Mouse (Mus musculus): Measurements from ENCODE around the gene Slc7a8.
"Not testable (repeated sequence)": the region's sequence is repeated elsewhere in the genome, so short reads cannot be mapped to it uniquely, and the experiment has no call there.

The Slc7a8 gene

GRCm38 (mm10) chr14:54780836-54781609 lies 723 bp downstream of the Slc7a8 start:
- peak; percentile 55 for DNase-seq (ENCODE audit: low read depth, low spot score)

GRCm38 (mm10) chr14:54780084-54780483 lies 1.7 kb downstream of the Slc7a8 start:
- DNase-seq (ENCODE audit: low read depth, low spot score), result no peak

- no peak for DNase-seq (ENCODE audit: low read depth, low spot score)
Observed at GRCm38 (mm10) chr14:54777893-54778292, 3.9 kb downstream of the Slc7a8 start.

- DNase-seq (ENCODE audit: low read depth, low spot score), result no peak
Observed at GRCm38 (mm10) chr14:54776768-54777167, 5.0 kb downstream of the Slc7a8 start.

- DNase-seq (ENCODE audit: low read depth, low spot score), result no peak
Observed at GRCm38 (mm10) chr14:54775534-54776041, 6.2 kb downstream of the Slc7a8 start.

- DNase-seq (ENCODE audit: low read depth, low spot score), result no peak
Observed at GRCm38 (mm10) chr14:54772333-54772856, 9.4 kb downstream of the Slc7a8 start.

- DNase-seq (ENCODE audit: low read depth, low spot score), result no peak
Observed at GRCm38 (mm10) chr14:54770373-54770772, 11.4 kb downstream of the Slc7a8 start.

GRCm38 (mm10) chr14:54769068-54769425 lies 12.7 kb downstream of the Slc7a8 start:
- DNase-seq (ENCODE audit: low read depth, low spot score), result no peak

- DNase-seq (ENCODE audit: low read depth, low spot score), result no peak
Observed at GRCm38 (mm10) chr14:54768314-54769067, 13.3 kb downstream of the Slc7a8 start.

GRCm38 (mm10) chr14:54766937-54767336 lies 14.8 kb downstream of the Slc7a8 start:
- not testable (repeated sequence) for DNase-seq (ENCODE audit: low read depth, low spot score)

GRCm38 (mm10) chr14:54756382-54756781 lies 25.4 kb downstream of the Slc7a8 start:
- no peak for DNase-seq (ENCODE audit: low read depth, low spot score)

GRCm38 (mm10) chr14:54754602-54755018 lies 27.1 kb downstream of the Slc7a8 start:
- peak; percentile 68 for DNase-seq (ENCODE audit: low read depth, low spot score)

- no peak for DNase-seq (ENCODE audit: low read depth, low spot score)
Observed at GRCm38 (mm10) chr14:54753986-54754601, 27.7 kb downstream of the Slc7a8 start.

- DNase-seq (ENCODE audit: low read depth, low spot score), result no peak
Observed at GRCm38 (mm10) chr14:54752938-54753337, 28.8 kb downstream of the Slc7a8 start.

GRCm38 (mm10) chr14:54751768-54752167 lies 30.0 kb downstream of the Slc7a8 start:
- no peak for DNase-seq (ENCODE audit: low read depth, low spot score)

GRCm38 (mm10) chr14:54749238-54749637 lies 32.5 kb downstream of the Slc7a8 start:
- DNase-seq (ENCODE audit: low read depth, low spot score), result no peak

GRCm38 (mm10) chr14:54747942-54748917 lies 33.5 kb downstream of the Slc7a8 start:
- DNase-seq (ENCODE audit: low read depth, low spot score), result peak; percentile 66

GRCm38 (mm10) chr14:54746038-54746437 lies 35.7 kb downstream of the Slc7a8 start:
- no peak for DNase-seq (ENCODE audit: low read depth, low spot score)

GRCm38 (mm10) chr14:54744473-54744872 lies 37.3 kb downstream of the Slc7a8 start:
- no peak for DNase-seq (ENCODE audit: low read depth, low spot score)

GRCm38 (mm10) chr14:54742375-54742774 lies 39.4 kb downstream of the Slc7a8 start:
- no peak for DNase-seq (ENCODE audit: low read depth, low spot score)

GRCm38 (mm10) chr14:54741721-54742120 lies 40.0 kb downstream of the Slc7a8 start:
- DNase-seq (ENCODE audit: low read depth, low spot score), result no peak

Data from ZHBTc4 (cell line).